Comparison of ENCODE assay signal across 17 mouse cellular contexts in genomic region chr15:3725214-3725613, GRCm38 (mm10).
A peak's percentile ranks its signal among the peaks of the same experiment; 100 is the strongest.
DNase-seq lines count a peak whose midpoint lies in the region; ATAC-seq and TF ChIP-seq lines count a peak whose summit lies in the region.
"Had no signal": no experiment of that assay in that cellular context is flagged by ENCODE, and none has a peak within 500 bp of the region (broad histone marks: within the 10 kb centered on the region; RNA-seq: fewer than 3 reads in every experiment).

No protein-coding gene starts in this region.

- H3K4me3 ChIP-seq in kidney, adult 2 months (ENCODE audit: insufficient read depth, low read depth, low read length) = no peak overlapping the region
- H3K4me3 ChIP-seq in intestine, embryonic 15.5 days (replicated peaks) = no peak overlapping the region
- H3K4me3 ChIP-seq: embryonic facial prominence, embryonic 13.5 days; forebrain, embryonic 13.5 days; liver, embryonic 12.5 days; midbrain, embryonic 15.5 days; neural tube, embryonic 13.5 days had no signal

- peaks cover 8% of the 10 kb centered on the region; the same call in 1 of the 2 replicates for H3K4me1 ChIP-seq in kidney, adult 2 months (ENCODE audit: control insufficient read depth, insufficient read depth, low read length)
- H3K4me1 ChIP-seq in intestine, embryonic 15.5 days (replicated peaks) = no peaks in the 10 kb centered on the region
- H3K4me1 ChIP-seq: embryonic facial prominence, embryonic 13.5 days; forebrain, embryonic 13.5 days; liver, embryonic 12.5 days; midbrain, embryonic 15.5 days; neural tube, embryonic 13.5 days had no signal

- no peak for TF ChIP-seq POLR2A in kidney, adult 2 months (IDR thresholded peaks at IDR 0.05; ENCODE audit: low read depth, low read length)

- H3K27ac ChIP-seq in kidney, adult 2 months (ENCODE audit: insufficient read depth, low read depth, low read length) = peak overlapping the region; percentile 38; the same call in 1 of the 2 replicates
- H3K27ac ChIP-seq in intestine, embryonic 15.5 days = no peak overlapping the region
- H3K27ac ChIP-seq: embryonic facial prominence, embryonic 13.5 days; forebrain, embryonic 13.5 days; hindbrain, embryonic 14.5 days; liver, embryonic 12.5 days; midbrain, embryonic 15.5 days; neural tube, embryonic 13.5 days had no signal

- WGBS in kidney, adult 2 months = 67% methylated on average over 3 of the region's 3 CpGs
- WGBS in intestine, embryonic 15.5 days = 90% methylated on average over 3 of the region's 3 CpGs

- no peak overlapping the region for H3K9ac ChIP-seq in intestine, embryonic 15.5 days
- H3K9ac ChIP-seq: embryonic facial prominence, embryonic 13.5 days; forebrain, embryonic 13.5 days; hindbrain, embryonic 14.5 days; liver, embryonic 12.5 days; midbrain, embryonic 15.5 days; neural tube, embryonic 13.5 days had no signal

- no peaks in the 10 kb centered on the region for H3K27me3 ChIP-seq in kidney, adult 2 months (replicated peaks; ENCODE audit: control insufficient read depth, insufficient read depth, low read length)
- no peaks in the 10 kb centered on the region for H3K27me3 ChIP-seq in intestine, embryonic 15.5 days (replicated peaks)
- H3K27me3 ChIP-seq: embryonic facial prominence, embryonic 13.5 days; forebrain, embryonic 13.5 days; liver, embryonic 12.5 days; midbrain, embryonic 15.5 days; neural tube, embryonic 13.5 days had no signal

- H3K4me2 ChIP-seq in intestine, embryonic 15.5 days (replicated peaks) = no peak overlapping the region
- H3K4me2 ChIP-seq: embryonic facial prominence, embryonic 13.5 days; forebrain, embryonic 13.5 days; hindbrain, embryonic 14.5 days; liver, embryonic 12.5 days; midbrain, embryonic 15.5 days; neural tube, embryonic 13.5 days had no signal

- no peaks in the 10 kb centered on the region for H3K36me3 ChIP-seq in kidney, adult 2 months (ENCODE audit: control insufficient read depth, insufficient read depth, low read length)
- H3K36me3 ChIP-seq in intestine, embryonic 15.5 days = no peaks in the 10 kb centered on the region
- H3K36me3 ChIP-seq: embryonic facial prominence, embryonic 13.5 days; G1E; liver, embryonic 12.5 days; midbrain, embryonic 15.5 days; neural tube, embryonic 13.5 days had no signal

- ATAC-seq in intestine, embryonic 15.5 days = no peak
- ATAC-seq in inflammation-experienced regulatory T-cells, adult 6 months = no peak
- ATAC-seq: forebrain, embryonic 13.5 days; liver, embryonic 12.5 days; midbrain, embryonic 15.5 days had no signal

- no peak for TF ChIP-seq CTCF in kidney, adult 2 months (conservative IDR thresholded peaks at IDR 0.05; ENCODE audit: insufficient read depth, insufficient read length, low read depth, low read length)

- H3K9me3 ChIP-seq in intestine, embryonic 15.5 days = no peaks in the 10 kb centered on the region
- H3K9me3 ChIP-seq: embryonic facial prominence, embryonic 13.5 days; forebrain, embryonic 13.5 days; G1E; liver, embryonic 12.5 days; midbrain, embryonic 15.5 days; neural tube, embryonic 13.5 days had no signal

- DNase-seq in adrenal gland, adult 8-10 months = peak; percentile 11
- DNase-seq in adrenal gland, postnatal 14 days = no peak
- DNase-seq in kidney, adult 2 months = peak; percentile 87
- no peak for DNase-seq in kidney, postnatal 4 days
- DNase-seq in adipocyte (ENCODE audit: low spot score) = peak; percentile 85
- DNase-seq in lung, postnatal 14 days = peak; percentile 42
- DNase-seq: B cell, adult 2 months; cerebellum, postnatal 25 days had no signal

Comparison
In these comparisons a context has a peak if more than half of its experiments do, and no peak if none do; other contexts are left out.
1. DNase-seq: peak in adrenal gland, adult 8-10 months (single experiment), kidney, adult 2 months (single experiment), adipocyte (single experiment) and lung, postnatal 14 days (single experiment); none in adrenal gland, postnatal 14 days (single experiment) and kidney, postnatal 4 days (0 of 2).